16 mouse cellular contexts compared by ENCODE assay signal in genomic region chrX:159199495-159199894, GRCm38 (mm10). TPM values are rescaled to one million over a fixed set of nuclear protein-coding genes. Genes with fewer than 3 reads are reported as not detected.
DNase-seq lines count a peak whose midpoint lies in the region; ATAC-seq and TF ChIP-seq lines count a peak whose summit lies in the region.
"Had no signal": no experiment of that assay in that cellular context is flagged by ENCODE, and none has a peak within 500 bp of the region (broad histone marks: within the 10 kb centered on the region; RNA-seq: fewer than 3 reads in every experiment).

No protein-coding gene starts in this region.

- H3K4me3 ChIP-seq in CH12.LX (replicated peaks in 1 of 3; ENCODE audit: low read depth in 2 of 3, low read length in 2 of 3, poor library complexity in 1 of 3), result no peak overlapping the region
- H3K4me3 ChIP-seq in stomach, postnatal 0 days (ENCODE audit: low read depth, low read length), result no peak overlapping the region
- H3K4me3 ChIP-seq in hindbrain, embryonic 10.5 days, result no peak overlapping the region
- H3K4me3 ChIP-seq: forebrain, embryonic 13.5 days; heart, embryonic 12.5 days; limb, embryonic 15.5 days had no signal

- no peak for TF ChIP-seq POLR2A in CH12.LX (IDR thresholded peaks at IDR 0.05; ENCODE audit: low read depth, low read length)

- ATAC-seq in neutrophil, adult 5-6 weeks (ENCODE audit: extremely low read depth, insufficient number of reproducible peaks, low FRiP score, poor library complexity, severe bottlenecking), result peak; percentile 91
- ATAC-seq in stomach, postnatal 0 days (ENCODE audit: low FRiP score, low TSS enrichment), result no peak
- ATAC-seq: forebrain, embryonic 13.5 days had no signal

- TF ChIP-seq RAD21 in CH12.LX (IDR thresholded peaks at IDR 0.05; ENCODE audit: low read depth, low read length), result no peak

- no peak overlapping the region for H3K27ac ChIP-seq in CH12.LX (ENCODE audit: insufficient read depth, low read depth)
- no peak overlapping the region for H3K27ac ChIP-seq in stomach, postnatal 0 days (replicated peaks)
- no peak overlapping the region for H3K27ac ChIP-seq in hindbrain, embryonic 10.5 days
- H3K27ac ChIP-seq: forebrain, embryonic 13.5 days; limb, embryonic 15.5 days had no signal

- peaks cover 0 to 6% of the 10 kb centered on the region in 2 experiments; a peak in 1 of 4 replicates for H3K4me1 ChIP-seq in CH12.LX (ENCODE audit: control insufficient read depth in 1 of 2, insufficient read depth in 2 of 2)
- no peaks in the 10 kb centered on the region for H3K4me1 ChIP-seq in stomach, postnatal 0 days (replicated peaks; ENCODE audit: control insufficient read depth, insufficient read depth)
- no peaks in the 10 kb centered on the region for H3K4me1 ChIP-seq in hindbrain, embryonic 10.5 days (replicated peaks)
- H3K4me1 ChIP-seq: forebrain, embryonic 13.5 days; heart, embryonic 12.5 days; limb, embryonic 15.5 days had no signal

- in situ Hi-C loops in CH12.LX (cut with MboI; ENCODE audit: low pct_ligation_motif_present, low pct_unique_long_range_greater_than_20kb, low sequenced_read_pairs), result no loop called here

- no peaks in the 10 kb centered on the region for H3K9me3 ChIP-seq in CH12.LX (replicated peaks; ENCODE audit: low read length)
- no peaks in the 10 kb centered on the region for H3K9me3 ChIP-seq in stomach, postnatal 0 days (ENCODE audit: control insufficient read depth, low read length)
- no peaks in the 10 kb centered on the region for H3K9me3 ChIP-seq in hindbrain, embryonic 10.5 days
- H3K9me3 ChIP-seq: forebrain, embryonic 13.5 days; heart, embryonic 12.5 days; limb, embryonic 15.5 days had no signal

- TF ChIP-seq EP300 in CH12.LX (IDR thresholded peaks at IDR 0.05; ENCODE audit: low read length), result no peak
- TF ChIP-seq EP300 in stomach, postnatal 0 days (optimal IDR thresholded peaks at IDR 0.05), result no peak

- no peak overlapping the region; the same call in 1 of the 2 replicates for H3K4me2 ChIP-seq in CH12.LX (ENCODE audit: insufficient read depth, low read depth, poor library complexity, severe bottlenecking)
- no peak overlapping the region for H3K4me2 ChIP-seq in stomach, postnatal 0 days (replicated peaks; ENCODE audit: low read depth)
- H3K4me2 ChIP-seq: forebrain, embryonic 13.5 days; heart, embryonic 12.5 days; limb, embryonic 15.5 days had no signal

- TF ChIP-seq CTCF in CH12.LX (conservative IDR thresholded peaks at IDR 0.05 in 1 of 2, IDR thresholded peaks at IDR 0.05 in 1 of 2; ENCODE audit: low read depth in 2 of 2, low read length in 2 of 2), result no peak
- TF ChIP-seq CTCF in stomach, postnatal 0 days (IDR thresholded peaks at IDR 0.05; ENCODE audit: low read depth), result no peak

- H3K79me2 ChIP-seq in CH12.LX (replicated peaks; ENCODE audit: control insufficient read depth, extremely low read depth, insufficient read depth, poor library complexity, severe bottlenecking), result no peaks in the 10 kb centered on the region

- dilution Hi-C loops in CH12.LX (cut with MboI; ENCODE audit: extremely low pct_ligation_motif_present, extremely low pct_unique_long_range_greater_than_20kb, low sequenced_read_pairs), result no loop called here

- no peaks in the 10 kb centered on the region for H3K27me3 ChIP-seq in CH12.LX (replicated peaks)
- H3K27me3 ChIP-seq in stomach, postnatal 0 days (ENCODE audit: control insufficient read depth, insufficient read depth, low read length), result no peaks in the 10 kb centered on the region
- peaks cover 24% of the 10 kb centered on the region for H3K27me3 ChIP-seq in hindbrain, embryonic 10.5 days (ENCODE audit: insufficient read depth, poor library complexity, severe bottlenecking)
- H3K27me3 ChIP-seq: forebrain, embryonic 13.5 days; heart, embryonic 12.5 days; limb, embryonic 15.5 days had no signal

- no peaks in the 10 kb centered on the region for H3K36me3 ChIP-seq in CH12.LX (replicated peaks in 1 of 2; ENCODE audit: control insufficient read depth in 1 of 2, insufficient read depth in 1 of 2, low read length in 1 of 2)
- no peaks in the 10 kb centered on the region for H3K36me3 ChIP-seq in stomach, postnatal 0 days (ENCODE audit: control insufficient read depth, insufficient read depth, low read length)
- H3K36me3 ChIP-seq in hindbrain, embryonic 10.5 days, result no peaks in the 10 kb centered on the region
- H3K36me3 ChIP-seq: heart, embryonic 12.5 days; limb, embryonic 15.5 days had no signal

- DNase-seq in lung, postnatal 10 days, result peak; percentile 1
- DNase-seq in lung, postnatal 4 days, result no peak
- peak; percentile 6 for DNase-seq in CH12.LX (ENCODE audit: extremely low read depth)
- peak; percentile 49 for DNase-seq in induced T-regulatory cell, adult 2 months (ENCODE audit: low read depth)
- no peak for DNase-seq in left cerebral cortex, adult 18-20 months (ENCODE audit: low spot score in 2 of 2)
- DNase-seq in stomach, postnatal 0 days (ENCODE audit: low spot score), result no peak
- no peak for DNase-seq in hindbrain, embryonic 10.5 days (ENCODE audit: low spot score)
- DNase-seq: adrenal gland, adult 2 months; cerebellum, adult 11 months; cerebellum, postnatal 25 days; kidney, adult 8-10 months; kidney, postnatal 4 days had no signal

- H3K9ac ChIP-seq in CH12.LX (ENCODE audit: insufficient read depth, low read depth), result no peak overlapping the region
- H3K9ac ChIP-seq in stomach, postnatal 0 days (ENCODE audit: low read length), result no peak overlapping the region
- H3K9ac ChIP-seq: forebrain, embryonic 13.5 days; heart, embryonic 12.5 days; limb, embryonic 15.5 days had no signal

TF ChIP-seq in CH12.LX, 34 proteins besides CTCF, POLR2A, EP300 and RAD21:
- TF ChIP-seq JUND (conservative IDR thresholded peaks at IDR 0.05; ENCODE audit: low read depth, low read length) (no peak), ETS1 (conservative IDR thresholded peaks at IDR 0.05; ENCODE audit: low read depth, low read length) (no peak), JUN (IDR thresholded peaks at IDR 0.05; ENCODE audit: insufficient read depth, low read depth, low read length) (no peak), TBP (conservative IDR thresholded peaks at IDR 0.05; ENCODE audit: low read depth, low read length) (no peak), MEF2A (IDR thresholded peaks at IDR 0.05; ENCODE audit: borderline replicate concordance, low read depth, low read length) (no peak), MAFK (IDR thresholded peaks at IDR 0.05; ENCODE audit: insufficient replicate concordance, low read length) (no peak), USF1 (IDR thresholded peaks at IDR 0.05; ENCODE audit: low read depth, low read length) (no peak), UBTF (IDR thresholded peaks at IDR 0.05; ENCODE audit: low read depth, low read length) (no peak), HCFC1 (IDR thresholded peaks at IDR 0.05; ENCODE audit: low read depth, low read length) (no peak), USF2 (conservative IDR thresholded peaks at IDR 0.05; ENCODE audit: low read depth, low read length) (no peak), E2F4 (IDR thresholded peaks at IDR 0.05; ENCODE audit: insufficient replicate concordance, low read depth, low read length) (no peak), CHD1 (IDR thresholded peaks at IDR 0.05; ENCODE audit: low read depth, low read length) (no peak), ELF1 (IDR thresholded peaks at IDR 0.05; ENCODE audit: low read depth, low read length) (no peak), SIN3A (IDR thresholded peaks at IDR 0.05; ENCODE audit: low read length) (no peak), CHD2 (IDR thresholded peaks at IDR 0.05; ENCODE audit: low read length) (no peak), GABPA (IDR thresholded peaks at IDR 0.05; ENCODE audit: insufficient replicate concordance, low read depth, low read length) (no peak)

RNA-seq across cellular contexts. Expression of gene Rps6ka3, which starts 10.6 kb away (rescaled TPM):
- total RNA-seq in CH12.LX (2012; rRNA removed), result 5.9 and 6.9 TPM in 2 replicates
- 16.7 and 20.9 TPM in 2 replicates for total RNA-seq in CH12.LX (2014; rRNA removed)
- 13.1 and 13.5 TPM in 2 replicates for polyA plus RNA-seq in CH12.LX (2012; ENCODE audit: insufficient read length, low read depth)
- total RNA-seq in neutrophil, adult 5-6 weeks (2017), result 26.0 and 27.0 TPM in 2 replicates
- total RNA-seq in left cerebral cortex, adult 18-20 months (2021), result 10 to 100 TPM; 52.9 to 56.1 TPM
- polyA plus RNA-seq in stomach, postnatal 0 days (2015; fragmentation: Nextera tagmentation; extraction: Ambion mirVana), result 3.6 and 3.7 TPM in 2 replicates
- 3.1 and 4.4 TPM in 2 replicates for polyA plus RNA-seq in hindbrain, embryonic 10.5 days (2016; fragmentation: Nextera tagmentation; extraction: Ambion mirVana)

Comparison
In these comparisons a context has a peak if more than half of its experiments do, and no peak if none do; other contexts are left out.
1. DNase-seq: peak in lung, postnatal 10 days (single experiment), CH12.LX (single experiment) and induced T-regulatory cell, adult 2 months (single experiment); none in lung, postnatal 4 days (0 of 2), left cerebral cortex, adult 18-20 months (0 of 2), stomach, postnatal 0 days (single experiment) and hindbrain, embryonic 10.5 days (single experiment).